Mouse (Mus musculus) hindbrain, embryonic 10.5 days (tissue): ENCODE data around the gene Hdac1. TPM values are rescaled to one million over a fixed set of nuclear protein-coding genes. Genes with fewer than 3 reads are reported as not detected.
"Not testable (repeated sequence)": the region's sequence is repeated elsewhere in the genome, so short reads cannot be mapped to it uniquely, and the experiment has no call there.

Experiments
- DNase-seq: peaks from one replicate; pipeline ENCODE4 v3.0.0-alpha.2; 2017; ENCODE audit warnings: low spot score
- H3K27ac ChIP-seq: fragments of 300-500 bp; sonication (generic); 2 replicates; pipeline ENCODE4 v1.5.1; 2016; ENCODE audit warnings: mild to moderate bottlenecking, moderate library complexity
- H3K27me3 ChIP-seq: fragments of 300-500 bp; sonication (generic); 2 replicates; pipeline ENCODE4 v1.6.1; 2016; ENCODE audit warnings: mild to moderate bottlenecking; ENCODE audit not compliant: poor library complexity, insufficient read depth, severe bottlenecking
- H3K36me3 ChIP-seq: fragments of 300-500 bp; sonication (generic); 2 replicates; pipeline ENCODE4 v1.6.1; 2016; ENCODE audit warnings: mild to moderate bottlenecking, moderate library complexity
- H3K4me1 ChIP-seq: fragments of 300-500 bp; sonication (generic); replicated peaks from 2 replicates; pipeline ENCODE4 v1.6.1; 2016; ENCODE audit warnings: mild to moderate bottlenecking
- H3K4me3 ChIP-seq: fragments of 300-500 bp; sonication (generic); 2 replicates; pipeline ENCODE4 v1.5.1; 2016; ENCODE audit warnings: mild to moderate bottlenecking, moderate library complexity
- H3K9me3 ChIP-seq: fragments of 300-500 bp; sonication (generic); 2 replicates; pipeline ENCODE4 v1.6.1; 2016; ENCODE audit warnings: mild to moderate bottlenecking, moderate library complexity
- WGBS: fragments of 180-500 bp; shearing (Covaris S2); methylation state at CpG from one replicate; pipeline ENCODE4 v1.1.7; 2016; 5-methylcytosine and 5-hydroxymethylcytosine counted together
- polyA plus RNA-seq: library from polyadenylated mRNA; unstranded; fragments of >200 nt; fragmentation: Nextera tagmentation; extraction: Ambion mirVana; gene quantifications from 2 replicates; pipeline ENCODE4 v1.2.1, GENCODE M21; 2016

Gene Hdac1
- polyA plus RNA-seq, 1 experiment from 2014 or later: 241 TPM

GRCm38 (mm10) chr4:129555862-129556531 lies 13.5 kb upstream of the Hdac1 start:
- WGBS: under 1% methylated on average over 24 of the region's 24 CpGs
- Histone ChIP-seq H3K27ac (peak overlapping the region; percentile 81), H3K4me1 (peaks cover 21% of the 10 kb centered on the region), H3K27me3 (0 out of 2 replicates have a peak, but pooled peaks cover 19% of the 10 kb centered on the region), H3K9me3 (no peaks in the 10 kb centered on the region), H3K4me3 (peak overlapping the region; percentile 54), H3K36me3 (no peaks in the 10 kb centered on the region)
- DNase-seq: no peak

- Histone ChIP-seq H3K27ac (peak overlapping the region; percentile 81), H3K4me3 (peak overlapping the region; percentile 54), H3K4me1 (peaks cover 22% of the 10 kb centered on the region), H3K36me3 (no peaks in the 10 kb centered on the region), H3K9me3 (no peaks in the 10 kb centered on the region), H3K27me3 (0 out of 2 replicates have a peak, but pooled peaks cover 19% of the 10 kb centered on the region)
- WGBS: 4% methylated on average over 16 of the region's 16 CpGs
- peak; percentile 64 for DNase-seq
These were observed 12.9 kb upstream of the Hdac1 start for GRCm38 (mm10) chr4:129555421-129555861.

- H3K36me3 ChIP-seq, H3K9me3 ChIP-seq, H3K4me3 ChIP-seq, DNase-seq, H3K27ac ChIP-seq: not testable (repeated sequence)
- WGBS: 87% methylated on average over 6 of the region's 6 CpGs
- H3K4me1 ChIP-seq: peaks cover 28% of the 10 kb centered on the region
- 0 out of 2 replicates have a peak, but pooled peaks cover 19% of the 10 kb centered on the region for H3K27me3 ChIP-seq
These were observed 12.0 kb upstream of the Hdac1 start for GRCm38 (mm10) chr4:129554512-129554911.

GRCm38 (mm10) chr4:129550295-129550694 lies 7.8 kb upstream of the Hdac1 start:
- DNase-seq: peak; percentile 7
- 0 out of 2 replicates have a peak, but pooled peaks cover 5% of the 10 kb centered on the region for H3K27me3 ChIP-seq
- peaks cover 3% of the 10 kb centered on the region; the same call in 1 of the 2 replicates for H3K36me3 ChIP-seq
- WGBS: 57% methylated on average over 1 of the region's 1 CpGs
- H3K4me1 ChIP-seq: peaks cover 8% of the 10 kb centered on the region
- no peaks in the 10 kb centered on the region for H3K9me3 ChIP-seq
- no peak overlapping the region for H3K4me3 ChIP-seq
- no peak overlapping the region for H3K27ac ChIP-seq

GRCm38 (mm10) chr4:129549306-129549705 lies 6.8 kb upstream of the Hdac1 start:
- no peak overlapping the region for H3K27ac ChIP-seq
- DNase-seq: no peak
- no peaks in the 10 kb centered on the region for H3K9me3 ChIP-seq
- no peaks in the 10 kb centered on the region for H3K27me3 ChIP-seq
- peaks cover 7% of the 10 kb centered on the region for H3K4me1 ChIP-seq
- no peak overlapping the region for H3K4me3 ChIP-seq
- WGBS: 91% methylated on average over 2 of the region's 2 CpGs
- H3K36me3 ChIP-seq: peaks cover 3% of the 10 kb centered on the region; the same call in 1 of the 2 replicates

GRCm38 (mm10) chr4:129547631-129548030 lies 5.1 kb upstream of the Hdac1 start:
- WGBS: 90% methylated on average over 4 of the region's 4 CpGs
- H3K36me3 ChIP-seq, DNase-seq, H3K4me3 ChIP-seq, H3K27ac ChIP-seq, H3K9me3 ChIP-seq, H3K27me3 ChIP-seq: not testable (repeated sequence)
- H3K4me1 ChIP-seq: peaks cover 11% of the 10 kb centered on the region

- Histone ChIP-seq H3K27me3 (no peaks in the 10 kb centered on the region), H3K4me3 (no peak overlapping the region), H3K27ac (no peak overlapping the region), H3K4me1 (peaks cover 27% of the 10 kb centered on the region), H3K36me3 (peaks cover 24% of the 10 kb centered on the region), H3K9me3 (no peaks in the 10 kb centered on the region)
- DNase-seq: no peak
- 88% methylated on average over 4 of the region's 4 CpGs for WGBS
These were observed 1.6 kb upstream of the Hdac1 start for GRCm38 (mm10) chr4:129544106-129544505.

GRCm38 (mm10) chr4:129541868-129542591 lies 483 bp downstream of the Hdac1 start:
- peak; percentile 30 for DNase-seq
- no peaks in the 10 kb centered on the region for H3K27me3 ChIP-seq
- under 1% methylated on average over 30 of the region's 30 CpGs for WGBS
- H3K4me3 ChIP-seq: peak overlapping the region; percentile 90
- peaks cover 27% of the 10 kb centered on the region for H3K4me1 ChIP-seq
- no peaks in the 10 kb centered on the region for H3K9me3 ChIP-seq
- H3K27ac ChIP-seq: peak overlapping the region; percentile 98
- H3K36me3 ChIP-seq: peaks cover 41% of the 10 kb centered on the region

GRCm38 (mm10) chr4:129540012-129540411 lies 2.5 kb downstream of the Hdac1 start:
- Histone ChIP-seq H3K4me1 (peaks cover 27% of the 10 kb centered on the region), H3K9me3 (no peaks in the 10 kb centered on the region), H3K36me3 (peaks cover 59% of the 10 kb centered on the region), H3K27me3 (no peaks in the 10 kb centered on the region), H3K4me3 (peak overlapping the region; percentile 9; the same call in 1 of the 2 replicates), H3K27ac (no peak overlapping the region)
- DNase-seq: no peak
- 92% methylated on average over 6 of the region's 6 CpGs for WGBS

- H3K36me3 ChIP-seq: peaks cover 98% of the 10 kb centered on the region
- DNase-seq, H3K4me3 ChIP-seq, H3K9me3 ChIP-seq, H3K27ac ChIP-seq, H3K27me3 ChIP-seq, H3K4me1 ChIP-seq: not testable (repeated sequence)
- WGBS: 93% methylated on average over 6 of the region's 6 CpGs
These were observed 13.6 kb downstream of the Hdac1 start for GRCm38 (mm10) chr4:129528901-129529300.

GRCm38 (mm10) chr4:129525889-129526288 lies 16.6 kb downstream of the Hdac1 start:
- Histone ChIP-seq H3K27me3 (no peaks in the 10 kb centered on the region), H3K4me1 (no peaks in the 10 kb centered on the region), H3K36me3 (peaks cover 99% of the 10 kb centered on the region), H3K9me3 (no peaks in the 10 kb centered on the region), H3K27ac (no peak overlapping the region), H3K4me3 (no peak overlapping the region)
- DNase-seq: no peak
- 89% methylated on average over 3 of the region's 3 CpGs for WGBS

GRCm38 (mm10) chr4:129525338-129525737 lies 17.2 kb downstream of the Hdac1 start:
- WGBS: 94% methylated on average over 5 of the region's 5 CpGs
- DNase-seq: no peak
- Histone ChIP-seq H3K9me3 (no peaks in the 10 kb centered on the region), H3K36me3 (peaks cover 99% of the 10 kb centered on the region), H3K4me3 (no peak overlapping the region), H3K27me3 (no peaks in the 10 kb centered on the region), H3K27ac (no peak overlapping the region), H3K4me1 (no peaks in the 10 kb centered on the region)

- no peak overlapping the region for H3K27ac ChIP-seq
- H3K4me1 ChIP-seq: peaks cover 27% of the 10 kb centered on the region
- WGBS: 90% methylated on average over 8 of the region's 8 CpGs
- H3K27me3 ChIP-seq: no peaks in the 10 kb centered on the region
- no peaks in the 10 kb centered on the region for H3K9me3 ChIP-seq
- H3K4me3 ChIP-seq: no peak overlapping the region
- H3K36me3 ChIP-seq: peaks cover 91% of the 10 kb centered on the region
- DNase-seq: no peak
These were observed 24.0 kb downstream of the Hdac1 start for GRCm38 (mm10) chr4:129518519-129518918.
